Mouse (Mus musculus) stomach, embryonic 16.5 days (tissue): Measurements from ENCODE around the gene Tubg1. TPM values are rescaled to one million over a fixed set of nuclear protein-coding genes. Genes with fewer than 3 reads are reported as not detected.

Experiments used
- ATAC-seq: fragments of 200-750 bp; cut with Nextera tagmentation; 2 replicates; pipeline ENCODE4 v1.8.0; 2017; ENCODE audit warnings: moderate number of reproducible peaks, moderate TSS enrichment; ENCODE audit not compliant: insufficient read depth, low FRiP score
- H3K27ac ChIP-seq: fragments of 300-500 bp; sonication (generic); 2 replicates; pipeline ENCODE4 v1.5.1; 2014; ENCODE audit warnings: low read length
- H3K27me3 ChIP-seq: fragments of 300-500 bp; sonication (generic); 2 replicates; pipeline ENCODE4 v1.6.1; 2014; ENCODE audit warnings: low read length, control low read depth, mixed read lengths; ENCODE audit not compliant: control insufficient read depth, insufficient read depth
- H3K36me3 ChIP-seq: fragments of 300-500 bp; sonication (generic); 2 replicates; pipeline ENCODE4 v1.6.1; 2014; ENCODE audit warnings: low read length; ENCODE audit not compliant: control insufficient read depth, insufficient read depth
- H3K4me1 ChIP-seq: fragments of 300-500 bp; sonication (generic); 2 replicates; pipeline ENCODE4 v1.6.1; 2014; ENCODE audit warnings: low read length, control low read depth, mixed read lengths; ENCODE audit not compliant: control insufficient read depth, insufficient read depth
- H3K4me2 ChIP-seq: fragments of 300-500 bp; sonication (generic); 2 replicates; pipeline ENCODE4 v1.6.1; 2014; ENCODE audit warnings: low read depth, low read length, mixed read lengths
- H3K4me3 ChIP-seq: fragments of 300-500 bp; sonication (generic); replicated peaks from 2 replicates; pipeline ENCODE4 v1.5.1; 2014; ENCODE audit warnings: mild to moderate bottlenecking, low read length
- H3K9ac ChIP-seq: fragments of 300-500 bp; sonication (generic); 2 replicates; pipeline ENCODE4 v1.6.1; 2014; ENCODE audit warnings: low read length
- H3K9me3 ChIP-seq: fragments of 300-500 bp; sonication (generic); replicated peaks from 2 replicates; pipeline ENCODE4 v1.6.1; 2016; ENCODE audit warnings: low read length, control low read depth; ENCODE audit not compliant: control insufficient read depth
- WGBS: fragments of 180-500 bp; shearing (Covaris S2); extraction: QIAGEN DNeasy Blood & Tissue Kit; methylation state at CpG from one replicate; pipeline ENCODE4 v1.1.7; 2014; 5-methylcytosine and 5-hydroxymethylcytosine counted together
- polyA plus RNA-seq: library from polyadenylated mRNA; unstranded; fragments of >200 nt; fragmentation: Nextera tagmentation; extraction: Ambion mirVana; gene quantifications from 2 replicates; pipeline ENCODE4 v1.2.1, GENCODE M21; 2015

Gene Tubg1
- polyA plus RNA-seq, 1 experiment from 2014 or later: 63.0 TPM

DNA sequence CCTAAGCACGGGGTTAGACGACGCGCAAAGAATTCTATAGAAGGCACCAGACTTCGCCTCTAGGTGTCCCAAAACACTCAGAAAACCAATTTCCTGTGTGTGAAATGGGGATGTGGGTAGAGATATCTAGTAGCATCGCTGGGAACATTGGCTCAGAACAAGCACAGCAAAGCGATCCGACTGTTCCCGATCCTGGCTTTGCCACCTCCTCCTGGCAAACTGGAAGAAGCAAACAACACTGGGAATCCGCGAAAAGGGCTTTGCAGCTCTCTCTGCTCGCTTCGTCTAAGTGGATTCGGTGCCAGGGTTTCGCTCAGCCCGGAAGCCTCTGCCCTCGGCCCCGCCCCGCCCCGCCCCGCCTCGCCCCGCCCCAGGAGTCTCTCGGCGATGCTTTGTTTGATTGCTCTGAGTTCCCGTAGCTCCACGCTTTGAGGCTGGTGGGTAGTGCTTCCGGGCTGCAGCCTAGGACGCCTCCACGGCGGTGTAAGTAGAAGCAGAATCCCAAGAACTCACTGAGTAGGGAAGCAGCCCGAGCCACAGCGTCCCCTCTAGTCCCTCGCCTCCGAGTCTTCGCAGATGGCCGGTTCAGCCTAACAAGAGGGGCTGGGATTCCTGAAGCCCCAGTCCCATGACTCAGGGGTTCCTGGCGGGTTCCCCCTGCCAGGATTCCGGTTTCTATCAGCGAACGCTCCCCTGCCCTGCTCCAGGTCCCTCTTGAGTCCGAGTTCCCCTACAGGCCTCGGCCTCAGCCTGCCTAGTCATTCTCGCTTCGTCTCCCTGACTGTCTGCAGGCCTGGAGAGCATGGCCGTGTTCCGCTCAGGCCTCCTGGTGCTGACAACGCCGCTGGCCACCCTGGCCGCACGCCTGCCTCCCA lies 37.3 kb upstream of the Tubg1 start, which contains the start of gene Coasy:
Gene Coasy, plus strand, starts transcription at position 358 of the 875 bp plus-strand sequence.
- Histone ChIP-seq H3K27me3 (peaks cover 31% of the 10 kb centered on the region), H3K9ac (peak within 1 kb of the TSS; percentile 94), H3K4me1 (peaks cover 33% of the 10 kb centered on the region), H3K27ac (peak within 1 kb of the TSS; percentile 94), H3K4me3 (peak within 1 kb of the TSS; percentile 87), H3K9me3 (no peaks in the 10 kb centered on the region), H3K4me2 (peak within 1 kb of the TSS; percentile 98), H3K36me3 (no peaks in the 10 kb centered on the region)
- under 1% methylated on average over 51 of the region's 51 CpGs for WGBS
- ATAC-seq: peak; percentile 92

DNA sequence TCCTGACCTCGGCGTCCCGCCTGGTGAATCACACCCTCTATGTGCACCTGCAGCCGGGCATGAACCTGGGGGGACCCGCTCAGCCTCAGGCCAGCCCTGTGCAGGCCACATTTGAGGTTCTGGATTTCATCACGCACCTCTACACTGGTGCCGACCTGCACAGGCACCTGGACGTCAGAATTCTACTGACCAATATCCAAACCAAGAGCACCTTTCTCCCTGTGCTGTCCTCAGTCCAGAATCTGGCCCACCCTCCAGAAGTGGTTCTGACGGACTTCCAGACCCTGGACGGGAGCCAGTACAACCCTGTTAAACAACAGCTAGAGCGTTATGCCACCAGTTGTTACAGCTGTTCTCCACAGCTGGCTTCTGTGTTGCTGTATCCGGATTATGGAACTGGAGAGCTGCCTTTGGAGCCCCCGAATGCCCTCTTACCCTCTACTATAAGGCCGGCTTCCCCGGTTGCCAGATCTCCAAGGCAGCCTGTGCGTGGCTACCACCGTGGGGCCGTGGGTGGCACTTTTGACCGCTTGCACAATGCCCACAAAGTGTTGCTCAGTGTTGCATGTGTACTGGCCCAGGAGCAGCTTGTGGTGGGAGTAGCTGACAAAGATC lies 36.5 kb upstream of the Tubg1 start:
- Histone ChIP-seq H3K4me3 (peak overlapping the region; percentile 87), H3K36me3 (no peaks in the 10 kb centered on the region), H3K27me3 (peaks cover 28% of the 10 kb centered on the region), H3K4me2 (peak overlapping the region; percentile 98), H3K9me3 (no peaks in the 10 kb centered on the region), H3K9ac (peak overlapping the region; percentile 94), H3K27ac (peak overlapping the region; percentile 94), H3K4me1 (peaks cover 40% of the 10 kb centered on the region)
- 0 out of 2 replicates have a peak, but pooled peaks have one; percentile 1 for ATAC-seq
- WGBS: 26% methylated on average over 19 of the region's 19 CpGs

DNA sequence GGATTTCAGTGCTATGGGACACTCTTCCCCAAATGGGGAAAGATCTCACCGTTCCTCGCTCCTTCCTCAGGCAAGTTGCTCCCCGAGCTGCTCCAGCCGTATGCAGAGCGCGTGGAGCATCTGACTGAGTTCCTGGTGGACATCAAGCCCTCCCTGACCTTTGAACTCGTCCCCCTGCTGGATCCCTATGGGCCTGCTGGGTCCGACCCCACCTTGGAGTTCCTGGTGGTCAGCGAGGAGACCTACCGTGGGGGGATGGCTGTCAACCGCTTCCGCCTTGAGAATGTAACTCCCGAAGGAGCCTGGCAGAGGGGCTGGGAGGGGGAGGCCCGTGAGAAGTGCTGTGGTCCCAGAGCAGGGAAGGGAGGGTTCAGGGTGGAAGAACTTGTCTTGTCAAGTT lies 35.5 kb upstream of the Tubg1 start:
- H3K9ac ChIP-seq: no peak overlapping the region
- no peak for ATAC-seq
- no peaks in the 10 kb centered on the region for H3K9me3 ChIP-seq
- peaks cover 17% of the 10 kb centered on the region for H3K27me3 ChIP-seq
- H3K4me1 ChIP-seq: peaks cover 41% of the 10 kb centered on the region
- no peak overlapping the region for H3K4me2 ChIP-seq
- WGBS: 87% methylated on average over 14 of the region's 14 CpGs
- H3K27ac ChIP-seq: no peak overlapping the region
- no peak overlapping the region for H3K4me3 ChIP-seq
- no peaks in the 10 kb centered on the region for H3K36me3 ChIP-seq

DNA sequence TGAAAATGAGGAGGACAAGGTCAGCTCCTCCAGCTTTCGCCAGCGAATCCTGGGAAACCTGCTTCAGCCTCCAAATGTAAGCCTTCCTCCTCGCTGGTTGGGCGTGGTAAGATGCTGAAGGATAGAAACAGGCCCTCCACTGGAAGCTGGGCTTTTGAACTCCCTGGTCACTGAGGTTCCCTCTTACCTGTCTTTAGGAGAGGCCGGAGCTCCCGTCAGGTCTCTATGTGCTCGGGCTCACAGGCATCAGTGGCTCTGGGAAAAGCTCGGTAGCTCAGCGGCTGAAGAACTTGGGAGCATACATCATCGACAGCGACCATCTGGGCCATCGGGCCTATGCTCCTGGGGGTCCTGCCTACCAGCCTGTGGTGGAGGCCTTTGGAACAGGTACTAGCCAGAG lies 34.9 kb upstream of the Tubg1 start:
- WGBS: 92% methylated on average over 12 of the region's 12 CpGs
- Histone ChIP-seq H3K4me3 (no peak overlapping the region), H3K4me2 (no peak overlapping the region), H3K4me1 (peaks cover 36% of the 10 kb centered on the region), H3K27ac (no peak overlapping the region), H3K36me3 (no peaks in the 10 kb centered on the region), H3K27me3 (peaks cover 11% of the 10 kb centered on the region; the same call in 1 of the 2 replicates), H3K9ac (0 out of 2 replicates have a peak overlapping the region, but pooled peaks have one; percentile 12), H3K9me3 (no peaks in the 10 kb centered on the region)
- no peak for ATAC-seq

DNA sequence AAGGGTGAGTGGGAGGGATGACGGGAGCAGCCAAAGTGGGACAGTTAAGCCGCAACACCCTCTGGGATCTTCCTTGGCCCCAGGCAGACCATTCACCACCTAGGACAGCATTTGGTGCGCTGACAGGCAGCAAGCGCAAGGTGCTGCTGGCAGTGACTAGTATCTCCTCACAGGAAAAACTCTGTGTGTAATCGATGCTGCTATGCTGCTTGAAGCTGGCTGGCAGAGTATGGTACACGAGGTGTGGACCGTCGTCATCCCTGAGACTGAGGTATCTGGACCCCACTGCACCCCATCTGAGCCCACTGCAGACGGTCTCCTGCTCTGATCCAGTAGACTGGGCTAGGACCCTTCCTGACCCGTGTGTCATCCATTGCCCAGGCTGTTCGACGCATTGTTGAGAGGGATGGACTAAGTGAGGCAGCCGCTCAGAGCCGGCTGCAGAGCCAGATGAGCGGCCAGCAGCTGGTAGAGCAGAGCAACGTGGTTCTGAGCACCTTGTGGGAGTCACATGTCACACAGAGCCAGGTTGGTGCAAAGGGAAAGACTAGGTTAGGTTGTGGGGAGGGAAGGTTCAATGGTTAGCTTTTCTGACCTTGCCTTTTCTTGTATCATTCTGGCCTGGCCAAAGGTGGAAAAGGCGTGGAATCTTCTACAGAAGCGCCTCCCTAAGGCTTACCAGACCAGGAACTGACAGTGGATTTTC lies 34.0 kb upstream of the Tubg1 start:
- Histone ChIP-seq H3K9ac (peak overlapping the region; percentile 64; the same call in 1 of the 2 replicates), H3K9me3 (no peaks in the 10 kb centered on the region), H3K4me3 (no peak overlapping the region), H3K4me2 (peak overlapping the region; percentile 81; the same call in 1 of the 2 replicates), H3K27ac (peak overlapping the region; percentile 90; the same call in 1 of the 2 replicates), H3K27me3 (0 out of 2 replicates have a peak, but pooled peaks cover 2% of the 10 kb centered on the region), H3K4me1 (peaks cover 34% of the 10 kb centered on the region), H3K36me3 (peaks cover 4% of the 10 kb centered on the region; the same call in 1 of the 2 replicates)
- WGBS: 91% methylated on average over 18 of the region's 18 CpGs
- no peak for ATAC-seq

DNA sequence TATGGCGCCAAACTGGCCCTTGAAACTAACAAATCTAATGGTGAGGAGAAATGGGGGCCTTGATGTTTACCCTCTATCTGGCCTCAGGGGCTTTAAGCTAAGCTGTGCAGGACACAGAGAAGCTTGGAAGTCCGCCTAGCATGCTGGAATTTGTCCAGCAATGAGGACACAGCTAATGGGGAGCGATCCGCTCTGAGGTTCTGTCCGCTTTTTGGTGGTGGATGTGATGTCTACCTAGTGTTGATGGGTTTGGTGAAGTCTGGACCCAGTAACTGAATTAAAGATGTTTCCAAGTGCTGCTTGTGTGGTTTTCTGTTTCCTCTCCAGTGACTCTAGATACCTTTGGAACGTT lies 33.4 kb upstream of the Tubg1 start:
- 74% methylated on average over 6 of the region's 6 CpGs for WGBS
- peak overlapping the region; percentile 64 for H3K9ac ChIP-seq

DNA sequence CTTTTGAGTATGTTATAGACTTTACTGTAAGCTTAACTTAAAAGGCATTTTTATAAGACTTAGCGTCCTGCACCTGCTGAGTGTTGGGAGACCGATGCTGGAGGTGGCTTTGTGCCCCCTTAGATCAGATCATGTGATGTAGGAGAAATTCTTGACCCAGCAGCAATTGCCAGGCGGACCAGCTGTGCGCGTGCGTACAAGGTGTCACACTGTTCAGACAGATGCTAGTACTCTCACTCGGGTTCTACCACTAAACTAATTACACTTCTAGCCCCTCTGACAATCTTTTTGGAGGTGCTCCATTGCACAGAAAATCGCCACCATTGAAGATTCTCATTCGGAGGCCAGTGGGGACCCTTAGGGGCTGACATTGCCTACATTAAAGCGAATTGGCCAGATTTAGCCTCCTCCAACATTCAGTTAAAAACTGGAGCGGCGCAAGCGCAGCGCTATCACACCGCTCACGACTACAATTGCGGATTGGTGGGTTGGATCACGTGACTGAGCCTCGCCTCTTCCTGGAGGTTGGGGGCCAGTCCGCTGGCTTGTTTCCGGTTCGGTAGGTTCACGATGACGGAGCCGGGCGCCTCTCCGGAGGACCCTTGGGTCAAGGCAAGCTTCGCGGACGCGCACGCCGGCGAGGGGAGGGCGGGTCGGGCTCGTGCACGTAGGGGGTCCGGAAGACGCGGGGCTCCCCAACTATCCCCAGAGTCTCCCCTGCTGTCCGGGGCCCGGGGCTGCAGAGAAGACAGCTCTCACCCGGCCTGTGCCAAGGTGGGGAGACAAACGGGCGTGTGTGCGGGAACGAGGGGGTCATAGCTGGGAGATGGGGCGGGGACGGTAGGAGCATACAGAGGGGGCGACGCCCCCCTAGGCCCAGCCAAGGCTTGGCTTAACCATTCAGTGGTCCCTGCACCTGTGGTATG lies 32.7 kb upstream of the Tubg1 start, which contains the start of gene Mlx:
Gene Mlx, plus strand, starts transcription at position 522 of the 926 bp plus-strand sequence.
- H3K27ac ChIP-seq: peak within 1 kb of the TSS; percentile 90
- H3K4me1 ChIP-seq: peaks cover 28% of the 10 kb centered on the region
- peak within 1 kb of the TSS; percentile 89 for H3K9ac ChIP-seq
- H3K36me3 ChIP-seq: peaks cover 7% of the 10 kb centered on the region; the same call in 1 of the 2 replicates
- WGBS: 2% methylated on average over 52 of the region's 52 CpGs
- no peaks in the 10 kb centered on the region for H3K27me3 ChIP-seq
- ATAC-seq: peak; percentile 86
- H3K4me3 ChIP-seq: peak within 1 kb of the TSS; percentile 73
- H3K4me2 ChIP-seq: peak within 1 kb of the TSS; percentile 81
- H3K9me3 ChIP-seq: no peaks in the 10 kb centered on the region

More for the DNA sequence above, 33.4 kb upstream of the Tubg1 start:
- Histone ChIP-seq H3K4me3 (peak overlapping the region; percentile 73), H3K27me3 (no peaks in the 10 kb centered on the region), H3K4me1 (peaks cover 34% of the 10 kb centered on the region), H3K9me3 (no peaks in the 10 kb centered on the region), H3K4me2 (peak overlapping the region; percentile 81), H3K36me3 (peaks cover 4% of the 10 kb centered on the region; the same call in 1 of the 2 replicates), H3K27ac (peak overlapping the region; percentile 90)
- ATAC-seq: no peak

DNA sequence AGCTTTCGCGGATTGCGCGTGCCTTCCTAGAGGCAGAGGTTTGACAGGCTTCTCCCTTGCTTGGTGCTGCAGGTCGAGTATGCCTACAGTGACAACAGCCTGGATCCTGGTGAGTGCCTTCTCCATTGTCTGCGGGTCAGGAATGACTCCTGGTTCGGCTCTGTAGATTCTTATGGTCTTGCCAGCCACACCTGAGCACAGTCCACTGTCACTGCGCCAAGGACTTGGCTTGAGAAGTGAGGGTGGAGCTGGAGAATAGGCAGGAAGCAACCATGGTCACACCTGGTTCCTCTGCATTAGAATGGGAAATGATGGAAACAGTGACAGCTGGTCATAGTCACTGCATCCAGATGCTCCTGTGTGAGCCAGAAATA lies 32.1 kb upstream of the Tubg1 start:
- WGBS: 5% methylated on average over 8 of the region's 8 CpGs

More for the DNA sequence above, 32.1 kb upstream of the Tubg1 start:
- H3K9ac ChIP-seq: peak overlapping the region; percentile 89
- ATAC-seq: no peak
- peak overlapping the region; percentile 81 for H3K4me2 ChIP-seq
- H3K4me1 ChIP-seq: peaks cover 28% of the 10 kb centered on the region
- H3K36me3 ChIP-seq: peaks cover 11% of the 10 kb centered on the region; the same call in 1 of the 2 replicates
- no peaks in the 10 kb centered on the region for H3K27me3 ChIP-seq
- no peaks in the 10 kb centered on the region for H3K9me3 ChIP-seq
- H3K4me3 ChIP-seq: peak overlapping the region; percentile 73
- peak overlapping the region; percentile 90 for H3K27ac ChIP-seq
